Mouse (Mus musculus) liver, embryonic 11.5 days (tissue): ENCODE measurements around the gene Kcnn3. TPM values are rescaled to one million over a fixed set of nuclear protein-coding genes. Genes with fewer than 3 reads are reported as not detected.

Experiments used
- ATAC-seq: fragments of 200-750 bp; cut with Nextera tagmentation; replicated peaks from 2 replicates; pipeline ENCODE4 v1.8.0; 2017; ENCODE audit warnings: moderate number of reproducible peaks, mild to moderate bottlenecking, moderate TSS enrichment, moderate library complexity; ENCODE audit not compliant: low FRiP score
- DNase-seq: peaks from one replicate; pipeline ENCODE4 v3.0.0-alpha.2; 2017; ENCODE audit warnings: low spot score
- H3K27ac ChIP-seq: fragments of 300-500 bp; sonication (generic); 2 replicates; pipeline ENCODE4 v1.5.1; 2014; ENCODE audit warnings: mild to moderate bottlenecking, low read depth, low read length, control low read depth
- H3K27me3 ChIP-seq: fragments of 300-500 bp; sonication (generic); replicated peaks from 2 replicates; pipeline ENCODE4 v1.6.1; 2014; ENCODE audit warnings: low read length, mixed read lengths; ENCODE audit not compliant: control insufficient read depth, insufficient read depth
- H3K36me3 ChIP-seq: fragments of 300-500 bp; sonication (generic); 2 replicates; pipeline ENCODE4 v1.6.1; 2014; ENCODE audit warnings: mild to moderate bottlenecking, low read length, moderate library complexity, mixed read lengths; ENCODE audit not compliant: control insufficient read depth, insufficient read depth
- H3K4me1 ChIP-seq: fragments of 300-500 bp; sonication (generic); replicated peaks from 2 replicates; pipeline ENCODE4 v1.6.1; 2014; ENCODE audit warnings: low read length, mixed read lengths; ENCODE audit not compliant: control insufficient read depth, insufficient read depth
- H3K4me2 ChIP-seq: fragments of 300-500 bp; sonication (generic); 2 replicates; pipeline ENCODE4 v1.6.1; 2014; ENCODE audit warnings: mild to moderate bottlenecking, control low read depth, moderate library complexity
- H3K4me3 ChIP-seq: fragments of 300-500 bp; sonication (generic); 2 replicates; pipeline ENCODE4 v1.5.1; 2014; ENCODE audit warnings: low read depth, low read length, control low read depth
- H3K9ac ChIP-seq: fragments of 300-500 bp; sonication (generic); 2 replicates; pipeline ENCODE4 v1.6.1; 2014; ENCODE audit warnings: low read depth, low read length, control low read depth
- H3K9me3 ChIP-seq: fragments of 300-500 bp; sonication (generic); 2 replicates; pipeline ENCODE4 v1.6.1; 2016; ENCODE audit warnings: low read length, inconsistent platforms, mixed read lengths; ENCODE audit not compliant: control insufficient read depth
- WGBS: fragments of 180-500 bp; shearing (Covaris S2); extraction: QIAGEN DNeasy Blood & Tissue Kit; methylation state at CpG from one replicate; pipeline ENCODE4 v1.1.7; 2014; 5-methylcytosine and 5-hydroxymethylcytosine counted together
- polyA plus RNA-seq: library from polyadenylated mRNA; unstranded; fragments of >200 nt; fragmentation: Nextera tagmentation; extraction: Ambion mirVana; gene quantifications from 2 replicates; pipeline ENCODE4 v1.2.1, GENCODE M21; 2014

Kcnn3 gene
- polyA plus RNA-seq, 1 experiment from 2014 or later: 0.45 TPM

DNA sequence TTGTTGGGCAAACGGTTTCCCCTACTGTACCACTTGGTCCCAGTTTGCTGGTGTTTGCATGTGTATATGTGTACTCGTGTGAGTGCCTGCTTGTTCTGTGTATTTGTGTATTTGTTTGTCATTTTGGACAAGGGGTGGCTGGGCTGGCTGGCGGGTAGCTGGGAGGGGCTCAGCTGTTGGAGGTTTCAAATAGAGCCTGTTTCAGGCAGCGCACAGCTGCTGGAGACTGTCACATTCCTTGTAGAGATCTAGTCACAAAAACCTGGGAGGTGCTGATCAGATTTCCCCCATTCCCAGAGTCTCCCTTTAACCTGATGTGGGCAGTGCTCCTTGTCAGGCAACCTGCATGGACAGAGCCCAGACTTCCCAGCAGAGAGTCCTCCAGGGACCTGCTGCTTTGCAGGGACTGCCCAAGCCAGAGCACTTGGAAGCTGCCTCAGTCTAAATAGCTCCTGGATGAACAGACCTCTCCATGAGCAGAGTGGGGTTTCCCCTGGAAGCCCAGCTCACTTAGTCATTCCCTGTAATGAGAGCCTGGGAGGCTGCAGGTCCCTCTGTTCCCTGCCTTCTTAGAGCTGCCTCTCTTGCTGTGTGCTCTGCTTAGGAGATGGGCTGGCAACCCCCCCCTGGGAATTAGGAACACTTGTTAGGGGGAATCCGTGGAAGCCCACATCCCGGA is 2.6 kb downstream of the Kcnn3 start:
- H3K27ac ChIP-seq: no peak overlapping the region
- H3K4me1 ChIP-seq: peaks cover 15% of the 10 kb centered on the region
- no peak overlapping the region for H3K9ac ChIP-seq
- no peaks in the 10 kb centered on the region for H3K9me3 ChIP-seq
- H3K36me3 ChIP-seq: no peaks in the 10 kb centered on the region
- DNase-seq (no peak), ATAC-seq (no peak)
- H3K27me3 ChIP-seq: peaks cover 47% of the 10 kb centered on the region
- no peak overlapping the region for H3K4me2 ChIP-seq
- H3K4me3 ChIP-seq: no peak overlapping the region
- 45% methylated on average over 6 of the region's 6 CpGs for WGBS

DNA sequence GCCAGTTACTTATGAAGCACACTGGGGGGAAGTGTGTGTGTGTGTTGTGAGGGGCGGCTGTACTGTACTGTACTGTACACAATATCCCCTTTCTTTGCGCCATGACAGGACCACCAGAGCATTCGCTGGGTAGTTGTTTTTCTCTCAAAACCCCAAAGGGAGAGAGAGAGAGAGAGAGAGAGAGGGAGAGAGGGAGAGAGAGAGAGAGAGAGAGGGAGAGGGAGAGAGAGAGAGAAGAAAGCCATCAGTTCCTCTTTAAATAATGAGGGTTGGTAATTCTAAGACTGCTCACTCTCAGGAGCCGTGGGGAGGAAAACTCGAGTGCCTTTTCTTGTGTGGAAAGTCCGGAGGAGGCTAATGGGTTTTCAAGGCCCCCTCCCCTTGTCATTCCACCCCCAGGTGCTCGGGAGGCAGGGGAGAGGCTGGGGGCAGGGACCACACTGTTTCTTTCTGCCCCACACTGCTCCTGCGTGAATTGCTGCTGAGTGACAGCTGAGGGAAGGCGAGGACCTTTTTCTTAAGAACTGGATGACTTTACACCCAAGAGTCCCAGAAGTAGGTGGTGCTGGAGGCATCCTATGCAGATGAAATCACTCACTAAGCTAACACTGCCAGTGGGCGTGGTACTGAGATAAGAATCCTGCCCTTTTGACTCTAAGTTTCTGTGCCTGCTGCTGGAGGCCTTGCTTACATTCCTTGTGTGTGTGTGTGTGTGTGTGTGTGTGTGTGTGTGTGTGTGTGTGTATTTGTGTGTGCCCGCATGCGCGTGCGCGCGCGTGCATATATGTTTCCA is 6.5 kb downstream of the Kcnn3 start:
- no peak for DNase-seq
- H3K27ac ChIP-seq: no peak overlapping the region
- 59% methylated on average over 17 of the region's 17 CpGs for WGBS
- H3K9me3 ChIP-seq: no peaks in the 10 kb centered on the region
- no peaks in the 10 kb centered on the region for H3K36me3 ChIP-seq
- H3K4me3 ChIP-seq: no peak overlapping the region
- no peak for ATAC-seq
- H3K4me2 ChIP-seq: no peak overlapping the region
- H3K27me3 ChIP-seq: peaks cover 26% of the 10 kb centered on the region
- H3K4me1 ChIP-seq: peaks cover 10% of the 10 kb centered on the region
- H3K9ac ChIP-seq: no peak overlapping the region

DNA sequence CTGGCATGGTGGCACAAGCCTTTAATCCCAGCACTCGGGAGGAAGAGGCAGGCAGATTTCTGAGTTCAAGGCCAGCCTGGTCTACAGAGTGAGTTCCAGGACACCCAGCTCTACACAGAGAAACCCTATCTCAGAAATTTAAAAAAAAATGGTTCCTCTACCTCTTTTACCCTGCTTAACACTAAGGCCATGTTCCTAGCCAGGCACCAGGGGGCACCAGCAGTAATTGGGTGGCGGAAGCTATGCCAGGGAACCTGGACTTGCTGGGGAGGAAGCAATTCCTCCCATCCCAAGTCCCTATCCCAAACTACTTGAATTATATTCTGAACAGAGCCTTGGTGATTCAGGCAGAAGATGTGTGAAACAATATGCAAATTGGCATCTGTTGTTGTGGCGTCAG is 9.8 kb downstream of the Kcnn3 start:
- ATAC-seq (no peak), DNase-seq (no peak)
- Histone ChIP-seq H3K9ac (no peak overlapping the region), H3K27ac (no peak overlapping the region), H3K4me2 (no peak overlapping the region), H3K9me3 (no peaks in the 10 kb centered on the region), H3K4me1 (peaks cover 6% of the 10 kb centered on the region), H3K36me3 (no peaks in the 10 kb centered on the region), H3K27me3 (no peaks in the 10 kb centered on the region; the same call in 1 of the 2 replicates), H3K4me3 (no peak overlapping the region)
- WGBS: 83% methylated on average over 3 of the region's 3 CpGs

DNA sequence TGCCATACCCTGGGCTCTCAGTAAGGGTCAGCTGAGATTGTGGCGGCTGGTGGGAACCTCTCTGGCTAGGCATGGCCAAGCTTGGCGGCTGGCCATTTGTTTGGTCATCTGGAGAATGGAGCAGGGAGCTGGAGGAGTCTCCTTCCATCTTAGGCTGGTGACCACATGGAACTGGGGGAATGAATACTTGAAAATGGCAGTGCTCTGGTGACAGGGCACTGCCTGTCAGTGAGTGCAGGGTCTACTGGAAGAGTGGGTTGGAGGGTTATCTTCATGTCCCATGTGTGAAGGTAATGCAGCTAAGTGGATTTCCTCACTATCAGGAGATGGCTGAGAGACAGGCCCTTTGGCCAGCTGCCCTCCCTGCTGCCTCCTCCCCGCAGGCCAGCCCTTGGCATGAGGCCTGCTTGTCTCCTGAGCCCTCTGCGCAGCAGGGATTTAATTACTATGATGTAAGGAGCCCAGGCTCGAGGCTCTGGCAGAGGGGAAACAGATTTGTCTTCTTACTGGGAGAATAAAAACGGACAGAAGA is 14.7 kb downstream of the Kcnn3 start:
- H3K4me3 ChIP-seq: no peak overlapping the region
- H3K9ac ChIP-seq: no peak overlapping the region
- H3K27me3 ChIP-seq: no peaks in the 10 kb centered on the region
- 49% methylated on average over 6 of the region's 6 CpGs for WGBS
- H3K27ac ChIP-seq: no peak overlapping the region
- H3K36me3 ChIP-seq: no peaks in the 10 kb centered on the region
- H3K4me2 ChIP-seq: no peak overlapping the region
- ATAC-seq (no peak), DNase-seq (no peak)
- no peaks in the 10 kb centered on the region for H3K9me3 ChIP-seq
- peaks cover under 1% of the 10 kb centered on the region for H3K4me1 ChIP-seq

DNA sequence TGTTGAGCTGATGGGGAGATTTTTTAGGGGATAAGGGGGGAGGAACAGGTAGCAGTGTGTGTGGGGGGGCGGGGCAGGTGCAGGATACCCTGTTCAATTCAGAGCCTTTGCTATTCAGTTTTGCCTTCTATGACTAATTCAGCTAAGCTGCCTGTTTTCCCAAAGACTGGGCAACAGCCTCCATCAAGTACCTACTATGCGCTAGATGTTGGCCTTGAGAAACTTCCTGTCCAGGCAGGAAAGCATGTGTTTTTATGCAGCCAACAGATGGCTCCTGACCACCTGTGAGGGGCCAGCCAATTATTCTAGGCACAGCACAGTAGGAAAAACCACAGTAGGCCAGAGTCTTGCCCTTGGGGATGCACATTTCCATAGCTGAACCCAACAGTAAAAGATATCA is 15.2 kb downstream of the Kcnn3 start:
- no peak overlapping the region for H3K27ac ChIP-seq
- H3K27me3 ChIP-seq: no peaks in the 10 kb centered on the region
- no peak overlapping the region for H3K4me3 ChIP-seq
- DNase-seq (no peak), ATAC-seq (no peak)
- H3K4me2 ChIP-seq: no peak overlapping the region
- 81% methylated on average over 2 of the region's 2 CpGs for WGBS
- no peaks in the 10 kb centered on the region for H3K36me3 ChIP-seq
- H3K9me3 ChIP-seq: no peaks in the 10 kb centered on the region
- H3K4me1 ChIP-seq: peaks cover 6% of the 10 kb centered on the region
- H3K9ac ChIP-seq: no peak overlapping the region

DNA sequence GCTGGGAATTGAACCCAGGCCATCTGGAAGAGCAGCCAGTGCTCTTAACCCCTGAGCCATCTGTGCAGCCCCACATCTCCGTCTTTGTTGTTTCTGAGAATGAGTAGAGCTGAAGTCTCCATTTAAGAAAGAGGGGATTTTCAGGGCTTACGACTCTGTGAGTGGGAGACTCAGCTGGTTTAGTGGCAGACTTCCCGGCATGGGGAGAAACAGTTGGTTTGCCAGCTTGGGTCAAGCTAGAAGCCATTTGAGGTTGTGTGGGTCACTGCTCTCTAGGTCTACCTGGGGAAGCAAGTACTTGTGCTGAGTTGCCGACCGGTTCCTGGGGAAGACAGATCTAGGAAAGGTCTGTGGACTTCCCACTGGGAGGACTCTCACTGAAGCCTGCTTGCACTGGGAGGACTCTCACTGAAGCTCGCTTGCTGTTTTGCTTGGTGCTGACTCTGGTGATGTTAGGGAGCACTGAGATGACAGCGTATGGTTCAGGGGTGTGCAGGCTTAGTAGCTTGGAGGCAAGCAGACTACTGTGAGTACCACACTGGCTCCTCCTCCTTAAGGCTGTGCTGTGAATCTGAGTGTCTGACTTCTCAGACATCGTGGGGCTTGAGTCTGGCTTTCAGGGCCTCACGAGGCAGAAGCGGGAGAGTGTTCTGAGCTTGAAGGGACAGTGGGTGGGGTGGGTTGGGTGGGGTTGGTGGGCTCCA is 19.2 kb downstream of the Kcnn3 start:
- Histone ChIP-seq H3K27ac (no peak overlapping the region), H3K4me3 (no peak overlapping the region), H3K4me2 (no peak overlapping the region), H3K4me1 (peaks cover 9% of the 10 kb centered on the region), H3K9ac (no peak overlapping the region), H3K9me3 (no peaks in the 10 kb centered on the region), H3K27me3 (0 out of 2 replicates have a peak, but pooled peaks cover 3% of the 10 kb centered on the region), H3K36me3 (no peaks in the 10 kb centered on the region)
- 72% methylated on average over 10 of the region's 10 CpGs for WGBS
- no peak for ATAC-seq
- DNase-seq: no peak

DNA sequence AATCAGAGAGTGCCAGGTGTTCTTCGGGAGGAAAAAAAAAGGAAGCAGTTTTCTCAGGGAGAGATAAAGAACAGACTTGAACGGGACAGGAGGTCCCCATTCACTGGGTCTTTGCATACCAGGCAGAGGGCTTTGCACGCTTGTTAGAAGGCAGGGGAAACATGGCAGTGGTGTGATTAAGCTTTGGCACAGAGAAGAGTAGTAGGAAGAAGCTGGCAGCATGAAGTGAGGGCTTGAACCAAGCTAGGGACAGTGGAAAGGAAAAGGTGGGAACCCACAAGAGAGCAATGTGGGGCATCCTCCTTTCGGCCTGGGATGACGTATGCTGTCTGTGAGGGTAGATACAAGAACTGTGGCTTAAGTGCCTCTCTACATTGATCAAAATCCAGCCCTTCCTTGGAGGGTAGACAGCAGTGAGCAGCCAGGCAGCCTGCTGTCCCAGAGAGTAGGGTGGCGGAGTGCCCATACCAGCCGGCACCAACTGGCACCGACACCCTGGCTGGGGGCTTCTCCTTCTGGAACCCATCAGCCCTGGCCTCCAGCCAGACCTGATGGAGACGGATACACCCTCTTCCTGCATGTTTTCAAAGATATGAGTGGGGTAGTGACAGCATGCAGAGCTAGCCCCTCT is 19.9 kb downstream of the Kcnn3 start:
- Histone ChIP-seq H3K9ac (no peak overlapping the region), H3K4me3 (no peak overlapping the region), H3K27ac (no peak overlapping the region), H3K9me3 (no peaks in the 10 kb centered on the region), H3K27me3 (0 out of 2 replicates have a peak, but pooled peaks cover 3% of the 10 kb centered on the region), H3K36me3 (no peaks in the 10 kb centered on the region), H3K4me1 (peaks cover 9% of the 10 kb centered on the region), H3K4me2 (no peak overlapping the region)
- DNase-seq (no peak), ATAC-seq (no peak)
- WGBS: 51% methylated on average over 9 of the region's 9 CpGs

DNA sequence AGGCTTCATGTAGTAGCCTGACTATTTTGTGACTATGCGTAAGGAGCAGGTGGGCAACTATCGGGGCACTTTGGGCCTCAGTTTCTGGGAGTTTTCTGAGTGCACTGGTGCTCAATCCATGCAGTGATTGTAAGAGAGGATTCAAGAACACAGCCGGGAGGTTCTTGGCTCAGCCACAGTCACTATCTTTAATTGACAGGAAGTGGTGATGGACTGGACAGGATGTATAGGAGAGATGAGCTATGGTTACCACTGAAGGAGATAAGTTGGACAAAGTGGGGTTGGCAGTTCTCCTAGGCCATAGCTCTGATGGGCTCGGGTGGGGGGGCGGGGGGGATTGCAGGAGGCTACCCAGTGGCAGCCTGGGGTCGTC is 20.4 kb downstream of the Kcnn3 start:
- Histone ChIP-seq H3K4me1 (peaks cover 9% of the 10 kb centered on the region), H3K27me3 (0 out of 2 replicates have a peak, but pooled peaks cover 3% of the 10 kb centered on the region), H3K9me3 (no peaks in the 10 kb centered on the region), H3K4me2 (no peak overlapping the region), H3K27ac (no peak overlapping the region), H3K9ac (no peak overlapping the region), H3K4me3 (no peak overlapping the region), H3K36me3 (no peaks in the 10 kb centered on the region)
- DNase-seq (no peak), ATAC-seq (no peak)
- WGBS: 58% methylated on average over 6 of the region's 6 CpGs
